Mouse (Mus musculus) liver (tissue): ENCODE results near the gene Sept4.

Experiments
- DNase-seq: peaks from one replicate; pipeline ENCODE4 v3.0.0-alpha.2; 2020; ENCODE audit warnings: mixed read lengths

Gene Sept4

GRCm38 (mm10) chr11:87602234-87602633 is 33.5 kb downstream of the Sept4 start:
- no peak for DNase-seq

GRCm38 (mm10) chr11:87603571-87603970 is 34.9 kb downstream of the Sept4 start:
- no peak for DNase-seq

- DNase-seq, result no peak
Measured at GRCm38 (mm10) chr11:87609264-87609663, 40.6 kb downstream of the Sept4 start.

- no peak for DNase-seq
Measured at GRCm38 (mm10) chr11:87611547-87611946, 42.8 kb downstream of the Sept4 start.

GRCm38 (mm10) chr11:87613972-87614371 is 45.3 kb downstream of the Sept4 start:
- no peak for DNase-seq

- no peak for DNase-seq
Measured at GRCm38 (mm10) chr11:87615551-87615950, 46.8 kb downstream of the Sept4 start.

- no peak for DNase-seq
Measured at GRCm38 (mm10) chr11:87615952-87616351, 47.2 kb downstream of the Sept4 start.

GRCm38 (mm10) chr11:87616790-87617474 is 48.2 kb downstream of the Sept4 start, which contains the start of gene Hsf5:
Hsf5 (plus strand) TSS chr11:87617164.
- DNase-seq, result no peak

- DNase-seq, result no peak
Measured at GRCm38 (mm10) chr11:87617606-87618005, 48.9 kb downstream of the Sept4 start.

GRCm38 (mm10) chr11:87623160-87623559 is 54.5 kb downstream of the Sept4 start:
- DNase-seq, result no peak

GRCm38 (mm10) chr11:87629859-87630258 is 61.2 kb downstream of the Sept4 start:
- DNase-seq, result peak; percentile 55

- no peak for DNase-seq
Measured at GRCm38 (mm10) chr11:87638793-87639192, 70.1 kb downstream of the Sept4 start.

- DNase-seq, result peak; percentile 83
Measured at GRCm38 (mm10) chr11:87639206-87639605, 70.5 kb downstream of the Sept4 start.
